Mouse (Mus musculus) frontal cortex, postnatal 10 days (tissue): Measurements from ENCODE around the gene Pla2g4b.

ENCODE experiments used
- DNase-seq, 2 experiments: peaks; one replicate each; pipeline ENCODE4 v3.0.0; 2022; ENCODE audit warnings: low spot score in 2 of 2, mixed read lengths in 1 of 2

The Pla2g4b gene

DNA sequence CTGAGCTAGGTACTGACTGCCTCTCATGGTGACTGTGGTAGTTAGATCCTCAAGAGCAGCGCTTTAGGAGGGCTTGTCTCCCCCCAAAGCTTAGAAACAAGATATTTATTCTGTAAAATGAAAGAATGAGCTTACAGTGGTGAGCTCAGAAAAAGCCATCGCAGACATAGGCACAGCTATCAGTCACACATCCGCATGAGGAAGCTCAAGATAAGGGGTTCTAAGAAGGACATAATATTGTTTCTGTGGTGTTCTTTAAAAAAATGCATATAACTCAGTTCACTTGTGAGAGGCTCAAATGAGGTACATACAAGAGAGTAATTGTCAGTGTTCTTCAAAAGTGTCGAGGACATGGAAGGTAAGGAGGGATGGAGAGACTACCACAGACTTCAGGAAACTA is 17.3 kb upstream of the Pla2g4b start:
- no peak for DNase-seq

DNA sequence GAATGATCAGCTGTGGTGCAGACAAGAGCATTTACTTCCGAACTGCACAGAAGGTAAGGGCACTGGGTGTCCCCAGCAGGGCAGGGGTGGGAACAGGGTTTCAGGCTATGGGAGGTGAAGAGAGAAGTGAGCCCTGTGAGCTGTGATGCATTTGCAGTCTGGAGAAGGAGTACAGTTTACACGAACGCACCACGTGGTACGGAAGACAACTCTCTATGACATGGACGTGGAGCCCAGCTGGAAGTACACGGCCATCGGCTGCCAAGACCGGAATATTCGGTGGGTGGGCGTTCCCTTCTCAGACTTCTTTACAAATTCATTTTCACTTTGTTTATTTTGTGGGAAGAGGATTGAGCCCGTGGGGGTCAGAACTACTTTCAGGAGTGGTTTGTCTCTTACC is 15.6 kb upstream of the Pla2g4b start:
- DNase-seq, result no peak

DNA sequence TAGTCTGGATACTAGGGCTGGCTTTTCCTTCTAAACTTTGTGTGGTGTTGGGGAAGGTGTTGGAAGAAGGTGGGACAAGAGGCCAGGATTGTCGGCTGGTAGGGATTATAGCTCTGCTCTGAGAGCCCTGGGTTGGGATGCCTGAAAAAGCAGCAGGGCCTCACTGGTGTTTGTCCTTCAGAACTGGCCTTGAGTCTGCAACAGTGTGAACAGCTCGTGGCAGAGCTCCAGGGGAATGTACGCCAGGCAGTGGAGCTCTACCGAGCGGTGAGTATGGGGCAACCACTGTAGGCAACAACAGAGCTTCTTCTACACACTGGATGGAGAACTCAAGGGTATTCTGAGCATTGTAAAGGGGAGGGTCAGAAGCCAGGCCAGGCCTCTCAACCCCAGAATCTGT is 8.9 kb upstream of the Pla2g4b start:
- no peak for DNase-seq

DNA sequence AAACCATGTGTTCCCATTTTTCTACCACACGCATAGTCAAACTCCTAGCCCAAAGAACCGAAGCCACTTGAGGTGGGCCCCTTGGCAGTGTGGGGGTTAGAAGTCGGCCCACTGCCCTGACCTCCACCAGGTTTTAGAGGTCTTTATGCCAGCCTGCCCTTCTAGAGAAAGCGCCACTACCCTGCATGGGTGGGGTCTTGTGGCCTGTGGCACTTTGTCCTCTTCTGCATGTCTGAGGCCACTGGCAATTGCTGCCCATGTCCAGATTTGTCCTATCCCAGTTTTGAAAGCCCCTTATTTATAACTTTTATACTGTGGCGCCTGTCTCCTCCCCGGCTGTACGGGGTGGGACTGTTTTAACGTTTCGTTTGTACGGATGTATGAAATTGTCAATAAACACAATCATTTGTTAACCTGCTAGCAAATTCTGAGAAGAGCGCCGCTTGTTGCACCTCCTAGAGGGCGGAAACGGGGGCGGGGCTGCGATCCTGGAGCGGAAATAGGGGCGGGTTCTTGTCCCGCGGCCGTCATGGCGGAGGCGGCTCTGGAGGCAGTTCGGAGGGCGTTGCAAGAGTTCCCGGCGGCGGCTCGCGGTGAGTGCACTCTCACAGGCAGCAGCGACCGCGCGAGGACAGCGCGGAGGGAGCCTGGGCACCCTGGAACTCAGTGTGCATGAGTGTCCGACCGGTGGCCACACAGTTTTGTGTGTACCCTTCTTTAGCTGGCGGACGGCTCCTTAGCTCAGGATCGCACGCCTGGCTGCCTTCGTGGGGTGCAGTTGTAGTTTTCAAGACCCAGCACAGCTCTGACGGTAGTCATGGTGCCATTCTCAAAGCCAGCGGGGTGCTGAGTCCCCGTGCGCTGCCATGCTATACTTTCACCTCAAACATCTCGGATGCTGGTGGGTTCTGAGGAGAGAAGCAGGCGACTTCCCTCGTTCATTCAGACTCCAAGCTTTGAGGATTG is 6.0 kb upstream of the Pla2g4b start, which contains the start of the genes Jmjd7 and Gm28042:
Gene Jmjd7, plus strand, starts transcription at position 500 of the 966 bp plus-strand sequence.
Gene Gm28042, plus strand, starts transcription at position 510 of the 966 bp plus-strand sequence.
- DNase-seq, result peak; percentile 72 to 88

DNA sequence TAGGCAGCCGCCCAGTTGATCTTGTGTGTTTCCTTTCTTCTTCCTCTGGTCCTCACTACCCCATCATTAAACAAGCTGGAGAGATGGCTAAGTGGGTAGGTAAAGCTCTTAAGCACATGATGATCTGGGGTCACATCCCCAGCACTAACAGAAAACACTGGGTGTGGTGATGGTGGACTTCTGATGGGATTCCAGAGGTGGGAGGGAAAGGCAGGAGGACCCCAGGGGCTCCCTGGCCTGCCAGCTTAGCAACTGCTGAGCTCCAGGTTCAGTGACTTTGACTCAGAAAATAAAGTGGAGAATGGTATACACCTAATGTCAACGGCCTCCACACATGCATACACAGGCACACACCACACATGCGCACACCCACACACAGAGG is 5.3 kb upstream of the Pla2g4b start:
- no peak for DNase-seq

DNA sequence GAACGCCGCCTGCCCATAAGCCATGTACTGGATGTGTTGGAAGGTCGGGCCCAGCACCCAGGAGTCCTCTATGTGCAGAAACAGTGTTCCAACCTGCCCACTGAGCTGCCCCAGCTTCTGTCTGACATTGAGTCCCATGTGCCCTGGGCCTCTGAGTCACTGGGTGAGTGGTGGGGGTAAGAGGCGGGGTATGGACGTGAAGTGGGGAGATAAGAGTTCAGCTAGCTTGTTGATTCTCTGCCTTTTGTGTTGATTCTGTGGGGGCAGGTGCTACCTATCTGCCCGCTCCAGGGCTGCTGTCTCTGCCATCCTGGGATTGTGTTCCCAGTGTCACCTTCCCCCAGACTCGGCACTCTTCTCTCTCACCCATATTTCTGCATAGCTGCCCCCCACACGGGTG is 2.8 kb upstream of the Pla2g4b start:
- DNase-seq, result no peak

DNA sequence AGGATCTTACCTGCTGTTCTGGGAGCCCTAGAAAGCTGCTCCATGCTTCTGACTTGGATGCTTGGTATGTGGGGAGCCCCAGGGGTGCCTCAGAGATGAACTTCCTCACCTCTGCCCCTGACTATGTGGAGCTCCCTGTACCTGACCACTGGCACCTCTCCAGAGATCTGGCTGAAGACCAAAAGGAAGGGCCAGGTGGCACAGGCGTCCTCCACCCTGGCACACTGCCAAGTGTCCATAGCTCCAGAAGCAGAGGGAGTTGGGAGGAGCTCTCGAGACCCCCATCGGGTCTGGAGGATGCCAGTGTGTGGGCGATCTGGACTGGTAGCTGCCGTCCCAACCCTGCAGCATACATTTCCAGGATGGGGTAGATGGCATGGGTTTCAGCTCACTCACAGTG is 509 bp downstream of the Pla2g4b start:
- DNase-seq, result no peak

DNA sequence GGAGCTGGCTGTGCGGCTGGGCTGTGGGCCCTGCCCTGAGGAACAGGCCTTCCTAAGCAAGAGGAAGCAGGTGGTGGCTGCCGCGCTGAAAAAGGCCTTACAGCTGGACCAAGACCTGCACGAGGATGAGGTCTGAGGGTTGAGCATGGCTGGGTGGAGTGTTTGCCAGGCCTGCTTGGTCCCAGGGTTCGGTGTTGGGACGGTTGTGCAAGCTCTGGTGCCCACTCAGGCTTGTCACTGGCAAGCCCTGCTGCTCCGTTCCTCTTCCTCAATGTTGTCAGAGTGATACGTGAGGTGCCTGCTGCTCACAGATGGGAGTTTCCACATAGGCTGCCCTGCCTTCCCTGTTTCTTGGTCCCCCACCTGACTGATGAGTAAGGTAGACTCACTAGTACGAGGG is 4.5 kb downstream of the Pla2g4b start:
- DNase-seq, result no peak

DNA sequence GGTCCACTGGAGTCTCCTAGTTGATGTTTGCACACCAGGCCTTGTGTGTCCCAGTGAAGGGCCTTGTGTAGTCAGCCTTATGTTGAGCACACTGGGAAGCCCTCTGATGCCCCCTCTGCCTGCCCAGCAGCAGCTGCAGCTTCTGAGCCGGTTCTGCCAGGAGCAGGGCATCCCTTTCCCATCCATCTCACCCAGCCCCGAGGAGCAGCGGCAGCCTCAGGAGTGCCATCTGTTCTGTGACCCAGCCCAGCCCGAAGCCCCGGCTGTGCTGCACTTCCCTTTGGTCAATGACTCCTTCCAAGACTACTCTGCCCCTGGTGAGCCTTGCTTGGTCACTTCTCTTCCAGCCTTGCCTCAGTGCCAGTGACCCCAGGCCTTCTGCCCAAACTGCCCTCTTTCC is 7.8 kb downstream of the Pla2g4b start:
- no peak for DNase-seq

DNA sequence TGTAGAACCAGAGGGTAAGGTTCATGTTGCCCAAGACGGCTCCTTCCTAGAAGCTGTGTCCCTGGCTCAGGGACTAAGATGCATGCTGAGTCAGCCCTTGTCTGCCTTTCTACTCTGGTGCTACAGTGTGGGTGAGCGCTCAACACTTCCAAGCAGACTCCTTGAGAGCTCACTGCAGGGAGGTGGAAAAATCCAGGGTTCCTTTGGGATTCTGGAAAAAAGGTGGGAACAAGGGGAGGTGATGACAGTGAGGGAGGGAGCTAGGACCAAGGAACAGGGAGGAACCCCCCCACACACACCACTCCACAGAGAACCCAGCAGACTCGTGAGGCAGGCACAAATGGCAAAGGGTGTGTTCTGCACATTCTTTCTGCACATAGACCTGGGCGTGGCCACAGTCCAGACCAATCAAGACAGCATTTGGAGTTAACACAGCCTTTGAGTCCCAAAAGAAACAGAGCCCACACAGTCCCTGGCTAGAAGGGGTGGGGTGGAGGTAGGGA is 10.9 kb downstream of the Pla2g4b start:
- no peak for DNase-seq

DNA sequence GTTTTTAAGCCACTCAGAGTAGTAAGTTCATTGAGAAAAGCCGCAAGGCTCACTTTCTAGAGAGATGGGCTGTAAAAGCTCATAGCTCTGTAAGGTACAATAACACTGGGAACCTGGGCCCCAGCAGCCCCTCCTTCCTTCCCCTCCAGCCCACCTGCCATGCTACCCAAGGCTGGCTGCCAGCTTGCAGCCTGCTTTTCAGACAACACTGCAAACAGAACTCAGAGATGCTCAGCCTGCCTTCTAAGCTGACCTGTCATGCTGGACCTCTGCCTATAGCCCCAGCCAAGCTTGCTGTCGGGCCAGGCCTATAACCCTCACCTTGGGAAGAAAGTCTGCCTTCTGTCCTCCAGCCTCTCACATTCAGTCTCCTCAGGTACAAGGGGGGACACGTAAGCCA is 11.5 kb downstream of the Pla2g4b start:
- DNase-seq, result no peak

DNA sequence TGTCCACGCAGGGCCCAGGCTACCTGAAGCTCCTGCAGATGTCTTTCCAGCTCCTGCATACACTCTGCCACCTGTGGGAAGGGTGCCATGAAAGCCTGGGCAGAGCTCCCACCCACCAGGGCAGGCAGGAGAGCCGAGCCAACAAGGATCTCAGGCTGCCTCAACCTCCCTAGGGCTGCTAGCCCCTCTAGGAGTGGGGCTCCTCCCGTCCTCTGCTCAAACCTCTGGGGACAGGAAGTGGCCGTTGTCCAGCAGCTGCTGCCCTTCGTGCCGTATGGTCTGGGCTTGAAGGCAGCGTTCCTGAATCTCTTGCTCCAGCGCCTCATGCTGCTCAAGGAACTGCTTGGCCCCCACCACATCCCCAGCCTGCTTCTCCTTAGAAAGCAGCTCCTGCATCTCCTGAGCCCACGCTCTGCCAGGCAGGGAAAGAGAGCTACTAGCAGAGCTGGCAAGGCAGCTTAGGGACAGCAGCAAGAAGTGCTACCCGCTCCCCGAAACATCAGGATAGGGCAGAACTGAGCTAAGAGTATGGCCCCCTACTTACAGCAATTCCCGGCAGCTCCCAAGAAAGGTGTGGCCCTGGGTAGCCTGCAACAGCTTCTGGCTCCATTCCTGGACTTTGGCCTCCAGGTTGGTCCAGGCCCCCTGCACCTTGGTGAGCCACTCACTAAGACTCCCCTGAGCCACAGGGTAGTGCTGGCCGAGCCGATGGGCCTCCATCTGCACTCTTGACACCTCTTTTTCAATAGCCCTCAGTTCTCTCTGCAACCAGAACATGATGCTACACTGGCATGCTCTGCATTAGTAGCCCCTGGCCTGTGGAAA is 13.5 kb downstream of the Pla2g4b start:
- no peak for DNase-seq

DNA sequence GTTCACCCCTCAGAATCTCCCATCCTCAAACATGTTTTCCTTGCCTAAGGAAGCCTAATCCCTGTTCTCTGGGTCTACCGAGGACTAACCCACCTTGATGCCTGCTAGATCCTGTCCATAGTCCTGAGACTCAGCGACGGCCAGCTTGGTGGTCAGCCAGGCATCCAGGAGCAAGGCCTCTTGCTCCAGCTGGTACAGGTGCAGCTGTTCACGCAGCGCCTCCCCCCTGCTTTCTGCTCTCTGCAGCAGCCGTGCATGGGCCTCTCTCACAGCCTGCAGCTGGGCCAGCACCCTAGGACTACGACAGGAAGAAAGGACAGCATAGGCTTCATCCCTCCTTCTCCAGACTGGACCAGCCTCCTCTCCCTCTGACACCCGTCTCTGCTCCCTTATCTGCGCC is 15.0 kb downstream of the Pla2g4b start:
- no peak for DNase-seq

DNA sequence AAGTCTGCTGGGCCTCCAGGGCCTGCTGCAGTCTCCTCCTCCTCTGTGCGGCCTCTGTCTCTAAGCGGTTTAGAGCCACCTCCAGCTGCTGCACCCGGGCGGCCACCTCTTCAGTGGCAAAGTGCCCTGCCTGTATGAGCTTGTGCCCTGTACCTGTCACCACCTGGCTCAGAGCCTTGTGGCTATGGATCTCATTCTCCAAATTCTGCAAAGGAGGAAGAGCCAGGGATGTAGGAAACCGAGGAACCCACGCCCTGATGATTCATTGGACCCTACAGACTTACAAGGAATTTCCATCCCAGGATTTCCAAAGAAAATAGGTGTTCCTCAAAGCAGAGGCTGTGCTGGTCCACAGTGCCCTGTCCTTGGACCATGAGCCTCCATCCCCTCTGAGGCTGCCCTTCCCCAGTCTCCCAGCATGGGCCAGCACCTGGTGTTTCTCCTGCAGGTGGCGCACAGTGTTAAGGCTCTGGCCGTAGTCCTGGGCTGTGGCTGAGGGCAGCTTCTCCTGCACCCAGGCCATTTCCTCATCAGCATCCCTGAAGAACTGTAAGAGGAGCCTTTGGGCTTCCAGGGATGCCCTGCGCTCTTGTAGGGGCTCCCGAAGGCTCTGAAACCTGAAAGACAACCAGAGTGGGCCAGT is 16.5 kb downstream of the Pla2g4b start:
- no peak for DNase-seq

DNA sequence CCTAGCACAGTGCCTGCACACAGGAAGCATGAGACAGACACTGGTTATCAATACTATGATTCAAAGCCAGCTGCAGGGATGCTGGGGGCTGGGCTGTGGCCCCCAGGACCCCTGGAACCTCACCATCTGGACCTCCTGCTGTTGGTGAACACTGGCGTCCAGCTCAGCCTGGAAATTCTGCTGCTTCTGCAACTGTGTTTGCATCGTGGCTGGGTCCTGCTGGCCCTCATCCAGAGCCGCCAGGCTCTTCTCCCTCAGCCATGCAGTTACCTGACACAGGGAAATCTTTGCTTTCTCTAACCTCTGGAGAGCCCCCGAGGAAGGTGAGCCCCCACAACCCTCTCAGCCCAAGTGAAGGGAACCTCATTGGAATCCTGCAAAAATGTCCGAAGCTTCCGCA is 18.2 kb downstream of the Pla2g4b start:
- no peak for DNase-seq

DNA sequence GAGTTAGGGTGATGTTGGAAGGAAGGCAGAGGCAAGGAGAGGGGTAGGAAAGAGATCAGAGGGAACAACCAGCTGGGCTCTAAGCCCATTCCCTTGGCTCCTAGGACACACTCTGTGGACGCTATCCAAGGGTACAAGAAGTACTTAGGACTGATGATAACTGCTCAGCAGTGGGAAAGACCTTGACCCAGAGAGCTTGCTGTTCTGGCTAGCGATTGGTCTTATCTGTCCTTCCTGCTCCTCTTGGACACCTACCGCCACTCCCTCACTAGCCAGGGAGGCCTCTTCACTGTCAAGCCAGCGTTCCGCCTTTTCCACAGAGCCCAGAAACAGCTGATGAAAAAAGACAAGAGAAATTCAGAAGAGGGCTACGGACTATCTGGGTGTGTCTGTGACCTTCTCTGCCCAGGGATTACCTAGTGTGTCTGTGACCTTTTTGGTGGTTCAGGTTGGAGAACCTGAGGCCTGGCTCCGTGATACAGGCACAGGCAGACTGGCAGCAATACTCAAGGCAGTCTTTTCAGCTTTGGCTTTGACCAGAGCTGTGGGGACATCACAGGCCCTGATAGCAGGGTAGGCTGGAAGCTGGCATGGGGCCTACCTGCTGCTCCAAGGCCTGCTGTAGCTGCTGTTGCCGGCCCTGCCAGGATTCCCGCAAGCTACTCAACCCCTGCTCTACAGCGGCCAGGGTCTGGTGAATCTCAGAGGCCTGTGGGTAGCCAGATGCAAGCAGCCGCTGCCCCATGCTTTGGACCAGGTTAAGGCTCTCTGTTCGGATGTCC is 21.7 kb downstream of the Pla2g4b start:
- DNase-seq, result no peak

DNA sequence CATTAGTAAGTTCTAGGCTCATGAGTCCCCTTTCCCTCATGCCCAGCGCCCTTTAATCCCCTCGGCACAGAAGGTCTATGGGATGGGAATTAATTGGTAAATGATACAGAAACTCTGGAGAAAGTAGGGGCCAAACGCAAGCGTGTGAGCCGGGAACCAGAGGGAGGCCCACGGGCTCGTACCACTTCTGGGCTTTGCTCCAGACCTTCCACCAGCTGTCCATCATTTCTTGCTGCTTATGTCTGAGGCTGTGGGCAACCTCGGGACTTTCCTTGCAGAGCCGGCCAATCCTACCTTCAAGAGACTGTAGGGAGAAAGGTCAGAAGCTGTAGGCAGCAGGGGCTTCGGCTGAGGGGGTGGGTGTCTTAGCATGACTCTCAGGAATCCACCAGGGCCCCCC is 22.7 kb downstream of the Pla2g4b start:
- no peak for DNase-seq

DNA sequence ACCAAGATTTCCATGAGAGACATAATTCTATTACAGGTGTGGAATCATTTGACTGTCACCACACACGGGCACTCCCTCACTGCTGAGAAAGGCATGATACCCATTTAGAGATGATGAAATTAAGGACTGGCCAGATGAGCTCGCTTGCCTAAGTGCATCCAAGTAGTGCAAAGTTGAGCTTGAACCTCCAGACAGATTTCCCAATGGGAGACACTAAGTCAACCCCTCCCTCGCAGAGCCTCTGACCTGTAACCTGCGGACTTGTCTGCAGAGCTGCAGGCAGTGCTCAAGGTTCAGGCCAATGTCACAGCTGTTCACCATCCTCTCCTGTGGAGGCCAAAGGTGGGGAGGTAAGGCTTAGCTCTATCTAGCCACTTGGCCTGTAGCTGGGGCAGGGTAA is 25.6 kb downstream of the Pla2g4b start:
- no peak for DNase-seq

DNA sequence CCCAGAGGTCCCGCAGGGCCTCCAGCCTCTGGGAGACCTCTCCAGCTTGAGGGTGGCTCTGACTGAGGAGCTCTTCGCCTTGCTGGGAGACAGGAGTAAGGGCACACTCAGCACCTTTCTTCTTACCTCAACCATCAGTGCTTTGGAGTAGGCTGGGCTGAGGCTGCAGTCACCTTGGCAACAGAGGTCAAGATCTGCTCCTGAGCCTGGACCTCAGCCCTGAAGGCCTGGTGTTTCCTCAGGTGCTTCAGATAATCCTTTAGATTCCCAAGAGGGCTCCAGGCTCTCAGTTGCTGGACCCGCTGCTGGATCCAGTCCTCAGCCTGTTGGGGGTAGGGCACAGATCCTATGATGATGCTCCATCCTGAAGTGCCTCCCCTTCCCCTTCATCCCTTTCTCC is 26.2 kb downstream of the Pla2g4b start:
- DNase-seq, result no peak

DNA sequence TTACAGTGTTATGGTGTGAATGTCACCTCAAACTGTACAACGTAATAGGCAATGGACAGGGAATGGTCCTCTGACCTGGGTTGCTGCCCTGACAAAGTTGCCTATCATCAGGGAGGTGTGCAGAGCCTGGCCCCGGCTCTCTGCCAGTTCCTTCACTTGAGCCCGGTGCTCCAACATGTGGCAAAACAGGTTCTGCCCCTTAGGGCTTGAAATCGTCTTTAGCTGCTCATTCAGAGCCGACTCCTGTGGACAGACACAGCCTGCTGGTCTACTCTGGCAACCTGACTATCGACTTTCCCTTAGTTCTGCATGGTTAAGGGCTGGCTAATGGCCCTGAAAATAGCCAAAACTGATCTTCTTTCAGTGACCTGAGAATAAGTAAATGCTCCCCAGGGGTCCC is 27.0 kb downstream of the Pla2g4b start:
- DNase-seq, result no peak

DNA sequence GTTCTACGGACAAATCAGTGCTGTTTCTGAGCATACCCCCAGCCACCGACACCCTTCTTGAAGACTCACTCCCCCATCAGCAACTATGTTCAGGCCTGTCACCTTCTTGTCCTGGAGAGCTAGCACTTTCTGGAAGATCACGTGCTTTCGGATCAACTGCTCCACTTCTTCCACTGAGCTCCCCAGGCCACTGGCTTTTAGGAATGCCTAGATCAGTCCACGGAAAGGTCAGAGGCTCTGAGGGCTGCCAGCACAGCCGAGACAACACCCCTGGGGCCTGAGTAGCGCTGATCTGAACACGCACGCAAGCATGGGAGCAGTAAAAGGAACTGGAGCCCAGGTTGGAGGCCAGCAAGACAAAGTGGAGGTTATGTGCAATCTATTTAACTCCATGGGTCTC is 27.4 kb downstream of the Pla2g4b start:
- no peak for DNase-seq
